Comparison of ENCODE assay signal across 10 mouse cellular contexts in genomic region chr9:27617096-27617839, GRCm38 (mm10).
A peak's percentile ranks its signal among the peaks of the same experiment; 100 is the strongest.
DNase-seq lines count a peak whose midpoint lies in the region; ATAC-seq and TF ChIP-seq lines count a peak whose summit lies in the region.
"Had no signal": no experiment of that assay in that cellular context is flagged by ENCODE, and none has a peak within 500 bp of the region (broad histone marks: within the 10 kb centered on the region; RNA-seq: fewer than 3 reads in every experiment).

No protein-coding gene starts in this region.

- DNase-seq in forebrain, embryonic 11.5 days (ENCODE audit: low spot score), result no peak
- no peak for DNase-seq in limb, embryonic 10.5 days (ENCODE audit: low spot score)
- peak; percentile 25 to 55 for DNase-seq in layer of hippocampus, adult 18-20 months (ENCODE audit: low spot score in 2 of 2)
- DNase-seq in limb, embryonic 14.5 days (ENCODE audit: low spot score), result peak; percentile 41
- DNase-seq: adrenal gland, postnatal 14 days had no signal

- ATAC-seq in forebrain, embryonic 15.5 days (replicated peaks), result peak; percentile 74
- ATAC-seq in forebrain, embryonic 11.5 days (replicated peaks; ENCODE audit: low FRiP score), result no peak
- peak; percentile 26; the same call in 1 of the 2 replicates for ATAC-seq in limb, embryonic 12.5 days (ENCODE audit: insufficient number of reproducible peaks, insufficient read depth, low FRiP score, low TSS enrichment, low read depth)
- peak; percentile 74 for ATAC-seq in limb, embryonic 14.5 days (ENCODE audit: low FRiP score, low read depth)
- ATAC-seq in megakaryocyte progenitor cell, adult 5-6 weeks (replicated peaks; ENCODE audit: poor library complexity), result no peak

- no peak overlapping the region for H3K4me3 ChIP-seq in forebrain, embryonic 15.5 days
- H3K4me3 ChIP-seq in forebrain, embryonic 11.5 days (ENCODE audit: low read depth, low read length), result no peak overlapping the region
- no peak overlapping the region for H3K4me3 ChIP-seq in limb, embryonic 12.5 days (replicated peaks)
- no peak overlapping the region for H3K4me3 ChIP-seq in limb, embryonic 10.5 days
- no peak overlapping the region for H3K4me3 ChIP-seq in limb, embryonic 14.5 days (replicated peaks; ENCODE audit: low read length)

- 26% methylated on average over 7 of the region's 7 CpGs for WGBS in forebrain, embryonic 15.5 days
- WGBS in forebrain, embryonic 11.5 days, result 57% methylated on average over 7 of the region's 7 CpGs
- 36% methylated on average over 7 of the region's 7 CpGs for WGBS in limb, embryonic 12.5 days
- WGBS in limb, embryonic 10.5 days, result 49% methylated on average over 7 of the region's 7 CpGs
- WGBS in limb, embryonic 14.5 days, result 42% methylated on average over 7 of the region's 7 CpGs

- peaks cover 14% of the 10 kb centered on the region for H3K4me1 ChIP-seq in forebrain, embryonic 15.5 days
- H3K4me1 ChIP-seq in forebrain, embryonic 11.5 days (replicated peaks; ENCODE audit: control insufficient read depth, insufficient read depth, low read length), result no peaks in the 10 kb centered on the region
- peaks cover 4% of the 10 kb centered on the region; the same call in 1 of the 2 replicates for H3K4me1 ChIP-seq in limb, embryonic 12.5 days (replicated peaks)
- peaks cover 24% of the 10 kb centered on the region for H3K4me1 ChIP-seq in limb, embryonic 10.5 days
- H3K4me1 ChIP-seq in limb, embryonic 14.5 days (ENCODE audit: control insufficient read depth, insufficient read depth, low read length), result no peaks in the 10 kb centered on the region

- no peak overlapping the region for H3K9ac ChIP-seq in forebrain, embryonic 15.5 days (replicated peaks)
- no peak overlapping the region for H3K9ac ChIP-seq in forebrain, embryonic 11.5 days (ENCODE audit: low read length)
- no peak overlapping the region for H3K9ac ChIP-seq in limb, embryonic 12.5 days (replicated peaks)
- no peak overlapping the region for H3K9ac ChIP-seq in limb, embryonic 14.5 days (ENCODE audit: low read depth, low read length, severe bottlenecking)

- TF ChIP-seq POLR2A in limb, embryonic 14.5 days (IDR thresholded peaks at IDR 0.05; ENCODE audit: borderline replicate concordance, extremely low read depth, insufficient read depth, insufficient read length), result no peak

- H3K27me3 ChIP-seq in forebrain, embryonic 15.5 days, result no peaks in the 10 kb centered on the region
- no peaks in the 10 kb centered on the region for H3K27me3 ChIP-seq in forebrain, embryonic 11.5 days (ENCODE audit: control insufficient read depth, insufficient read depth, low read length)
- peaks cover 4% of the 10 kb centered on the region; the same call in 1 of the 2 replicates for H3K27me3 ChIP-seq in limb, embryonic 12.5 days
- H3K27me3 ChIP-seq in limb, embryonic 10.5 days (ENCODE audit: low read depth, poor library complexity, severe bottlenecking), result peaks cover 31% of the 10 kb centered on the region
- H3K27me3 ChIP-seq in limb, embryonic 14.5 days (ENCODE audit: control insufficient read depth, insufficient read depth, low read length), result no peaks in the 10 kb centered on the region

- H3K9me3 ChIP-seq in forebrain, embryonic 15.5 days, result no peaks in the 10 kb centered on the region
- H3K9me3 ChIP-seq in forebrain, embryonic 11.5 days (ENCODE audit: control insufficient read depth, low read length), result no peaks in the 10 kb centered on the region
- no peaks in the 10 kb centered on the region for H3K9me3 ChIP-seq in limb, embryonic 12.5 days
- H3K9me3 ChIP-seq in limb, embryonic 10.5 days (replicated peaks), result no peaks in the 10 kb centered on the region
- no peaks in the 10 kb centered on the region for H3K9me3 ChIP-seq in limb, embryonic 14.5 days (ENCODE audit: control insufficient read depth, low read length)

- H3K36me3 ChIP-seq in forebrain, embryonic 15.5 days, result no peaks in the 10 kb centered on the region
- no peaks in the 10 kb centered on the region for H3K36me3 ChIP-seq in forebrain, embryonic 11.5 days (ENCODE audit: control insufficient read depth, insufficient read depth, low read length)
- no peaks in the 10 kb centered on the region for H3K36me3 ChIP-seq in limb, embryonic 12.5 days
- no peaks in the 10 kb centered on the region for H3K36me3 ChIP-seq in limb, embryonic 10.5 days
- no peaks in the 10 kb centered on the region for H3K36me3 ChIP-seq in limb, embryonic 14.5 days (ENCODE audit: control insufficient read depth, insufficient read depth, low read length)

- H3K27ac ChIP-seq in forebrain, embryonic 15.5 days (replicated peaks), result peak overlapping the region; percentile 74
- H3K27ac ChIP-seq in forebrain, embryonic 11.5 days (ENCODE audit: low read depth, low read length), result no peak overlapping the region
- no peak overlapping the region for H3K27ac ChIP-seq in limb, embryonic 12.5 days
- H3K27ac ChIP-seq in limb, embryonic 10.5 days, result no peak overlapping the region
- no peak overlapping the region for H3K27ac ChIP-seq in limb, embryonic 14.5 days (replicated peaks; ENCODE audit: low read depth, low read length)
- H3K27ac ChIP-seq: kidney, postnatal 0 days; macrophage had no signal

- no peak overlapping the region for H3K4me2 ChIP-seq in forebrain, embryonic 15.5 days (replicated peaks)
- no peak overlapping the region for H3K4me2 ChIP-seq in forebrain, embryonic 11.5 days (ENCODE audit: low read depth, low read length, severe bottlenecking)
- no peak overlapping the region for H3K4me2 ChIP-seq in limb, embryonic 12.5 days
- no peak overlapping the region for H3K4me2 ChIP-seq in limb, embryonic 14.5 days (replicated peaks; ENCODE audit: low read depth, low read length, severe bottlenecking)

Comparison
In these comparisons a context has a peak if more than half of its experiments do, and no peak if none do; other contexts are left out.
1. ATAC-seq: peak in forebrain, embryonic 15.5 days (single experiment), limb, embryonic 12.5 days (single experiment) and limb, embryonic 14.5 days (single experiment); none in forebrain, embryonic 11.5 days (single experiment) and megakaryocyte progenitor cell, adult 5-6 weeks (single experiment).
2. DNase-seq: peak in layer of hippocampus, adult 18-20 months (2 of 2) and limb, embryonic 14.5 days (single experiment); none in forebrain, embryonic 11.5 days (single experiment) and limb, embryonic 10.5 days (single experiment).